Mouse (Mus musculus) kidney, postnatal 4 days (tissue): ENCODE data around the gene F11r.

Experiments
- DNase-seq, 2 experiments: peaks; one replicate each; pipeline ENCODE4 v3.0.0; 2021; ENCODE audit warnings: mixed read lengths in 2 of 2

Gene F11r

GRCm38 (mm10) chr1:171437264-171438013, at the start of gene F11r:
Gene F11r (plus strand): TSS chr1:171437535.
- peak; percentile 94 to 96 for DNase-seq

DNA sequence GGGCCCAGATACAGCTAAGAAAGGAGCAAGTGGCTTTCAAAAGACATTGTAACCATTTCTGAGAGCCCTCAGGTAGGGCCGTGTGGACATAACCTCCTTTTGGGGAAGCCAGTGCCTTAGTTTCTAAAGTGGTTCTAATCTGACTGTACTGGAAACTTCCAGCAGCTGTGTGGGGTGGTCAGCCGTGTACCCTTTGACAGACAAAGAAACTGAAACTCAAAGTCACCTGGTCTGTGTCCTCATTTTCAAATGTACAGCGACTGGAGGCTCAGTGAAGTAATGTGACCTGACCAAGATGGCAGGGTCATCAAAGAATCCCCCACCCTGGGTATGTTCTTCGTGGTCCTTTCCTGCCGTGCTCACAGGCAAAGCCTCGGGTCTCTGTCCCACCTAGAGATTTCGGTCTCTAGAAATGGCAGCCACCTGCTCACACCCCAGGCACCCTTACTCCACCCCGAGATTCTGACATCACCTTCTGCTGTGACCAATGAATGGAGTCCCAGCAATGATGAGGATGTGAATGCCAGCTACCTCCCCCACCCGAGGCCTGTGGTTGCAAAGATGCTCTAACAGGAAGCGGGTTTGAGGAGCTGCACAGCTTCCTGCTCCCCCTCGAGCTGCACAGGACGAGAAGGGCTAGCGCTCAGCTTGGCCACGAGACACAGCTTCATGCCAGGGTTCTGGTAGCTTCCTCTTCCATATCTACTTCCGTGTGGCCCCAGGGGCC, 48.8 kb upstream of the F11r start, which contains the start of gene Arhgap30:
Arhgap30 (plus strand) TSS at position 579 of the 727 bp plus-strand sequence.
- DNase-seq, result peak in 1 of 2 experiments; percentile 23

DNA sequence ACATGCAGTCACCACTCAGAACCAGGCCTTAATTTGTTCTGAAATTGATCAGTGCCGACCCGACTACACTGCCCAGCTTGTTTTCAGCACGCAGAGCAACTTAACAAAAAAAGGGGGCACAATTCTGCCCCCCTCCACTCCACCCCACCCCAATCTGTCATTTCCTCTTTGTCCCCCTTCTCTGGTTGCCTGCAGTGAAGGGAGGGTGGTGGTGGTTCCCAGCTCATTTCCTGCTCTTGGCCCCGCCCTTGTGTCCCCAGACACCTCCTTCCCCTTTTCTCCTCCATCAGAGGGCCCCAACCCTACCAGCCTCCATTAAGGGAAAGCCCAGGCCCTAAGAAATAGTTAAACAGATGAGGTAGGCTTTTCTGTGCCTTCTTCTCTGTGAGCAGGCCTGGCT, 47.2 kb upstream of the F11r start:
- no peak for DNase-seq

DNA sequence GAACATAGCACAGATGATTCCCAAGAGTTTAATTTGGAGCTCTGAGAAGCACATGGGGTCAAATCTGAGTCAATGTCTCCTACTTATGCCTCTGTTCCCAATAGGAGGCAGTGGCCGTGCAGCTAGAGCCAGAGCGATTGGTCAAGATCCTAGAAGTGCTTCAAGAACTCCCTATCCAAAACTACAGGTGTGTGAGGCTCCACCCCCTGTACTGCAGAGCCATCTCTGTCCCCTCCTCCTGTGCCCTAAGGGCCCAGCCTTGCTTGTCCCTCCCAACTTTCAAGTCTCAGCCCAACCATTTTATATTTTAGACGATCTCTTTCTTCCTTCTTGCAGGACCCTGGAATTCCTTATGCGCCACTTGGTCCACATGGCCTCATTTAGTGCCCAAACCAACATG, 35.5 kb upstream of the F11r start:
- DNase-seq, result no peak

- DNase-seq, result no peak
These were observed 34.3 kb upstream of the F11r start for GRCm38 (mm10) chr1:171402991-171403390.

GRCm38 (mm10) chr1:171407263-171407662, 30.1 kb upstream of the F11r start:
- no peak for DNase-seq

- no peak for DNase-seq
These were observed 27.1 kb upstream of the F11r start for GRCm38 (mm10) chr1:171410231-171410630.

GRCm38 (mm10) chr1:171410947-171411484, 26.3 kb upstream of the F11r start, which contains the start of gene Usf1:
Gene Usf1 (plus strand): TSS chr1:171411313.
- DNase-seq, result peak; percentile 97

DNA sequence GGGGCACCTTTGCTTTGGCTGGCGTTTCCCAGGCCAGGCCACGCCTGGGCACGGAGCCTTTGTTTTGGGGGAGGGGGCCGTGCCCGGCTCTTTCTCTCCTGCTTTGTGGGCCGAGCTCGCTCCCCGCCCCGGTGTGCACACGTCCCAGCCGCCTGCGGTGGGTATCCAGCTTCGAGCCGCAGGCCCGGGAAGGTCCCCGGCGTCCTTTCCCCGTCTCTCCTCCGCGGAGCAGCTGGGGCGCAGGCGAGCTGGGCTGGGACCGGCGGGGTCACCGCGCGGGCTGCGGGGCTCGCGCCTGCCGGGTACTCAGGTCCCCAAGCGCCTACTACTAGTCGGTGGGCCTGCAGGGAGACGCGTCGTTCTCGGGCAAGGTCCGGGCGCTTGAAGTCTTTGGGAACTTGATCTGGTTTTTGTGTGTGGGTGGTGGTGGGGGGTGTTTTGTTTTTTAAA, 25.8 kb upstream of the F11r start:
- DNase-seq, result no peak

DNA sequence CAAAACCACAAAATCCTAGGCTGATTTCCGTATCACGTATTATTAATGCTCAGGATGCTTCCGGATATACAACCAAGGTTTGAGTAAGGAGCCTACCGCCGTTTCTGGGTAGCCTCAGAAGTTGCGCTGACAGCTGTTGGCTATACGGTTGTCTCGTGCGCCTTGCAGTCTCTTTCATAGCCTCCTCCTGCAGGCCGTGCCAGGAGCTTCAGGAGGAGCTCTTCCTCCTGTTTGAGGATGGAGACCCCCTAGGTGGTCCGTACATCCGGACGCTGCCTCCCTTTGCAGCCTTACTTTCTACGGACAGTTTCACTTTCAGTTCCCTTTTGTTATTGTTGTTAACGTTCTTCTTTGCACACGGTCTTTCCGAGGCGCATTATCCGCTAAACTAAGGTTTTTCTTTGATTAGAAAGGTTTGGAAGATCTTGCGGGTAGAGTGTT, 25.3 kb upstream of the F11r start:
- peak; percentile 54 to 69 for DNase-seq

DNA sequence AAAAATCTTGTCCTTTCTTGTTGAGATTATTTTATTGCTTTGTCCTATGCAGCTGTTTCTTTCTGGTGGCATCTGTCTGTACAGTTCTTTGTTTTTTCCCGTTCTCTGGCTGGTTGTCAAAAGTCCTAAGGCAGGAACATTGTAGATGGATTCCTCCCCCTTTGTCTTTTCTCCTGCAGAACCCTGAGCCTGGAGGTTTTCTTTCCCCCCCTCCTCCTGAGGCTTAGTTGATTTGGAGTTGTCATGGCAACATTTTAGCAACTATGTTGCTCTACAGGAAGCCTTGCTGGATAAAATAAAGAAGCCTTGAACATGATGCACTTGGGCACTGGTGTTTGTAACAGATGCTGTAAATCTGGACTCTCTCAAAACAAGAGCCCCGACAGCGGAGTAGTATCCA, 24.9 kb upstream of the F11r start:
- DNase-seq, result no peak

DNA sequence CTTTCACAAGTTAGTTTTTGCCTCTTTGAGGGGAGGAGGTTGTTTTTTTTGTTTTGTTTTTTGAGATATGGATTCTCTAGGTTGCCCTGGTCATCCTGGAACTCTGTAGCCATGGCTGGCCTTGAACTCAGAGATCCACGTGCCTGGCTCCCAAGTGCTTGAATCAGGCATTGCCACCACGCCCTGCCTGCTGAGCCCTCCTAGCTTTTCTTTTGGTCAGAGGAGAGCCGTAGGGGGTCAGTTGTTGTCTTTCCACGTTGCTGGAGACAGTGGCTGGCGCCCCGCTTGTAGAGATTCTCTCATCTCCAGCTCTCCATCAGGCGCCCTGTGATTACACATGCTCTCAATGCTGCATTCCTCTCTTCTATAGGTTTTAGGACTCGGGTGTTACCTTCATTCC, 23.7 kb upstream of the F11r start:
- no peak for DNase-seq

DNA sequence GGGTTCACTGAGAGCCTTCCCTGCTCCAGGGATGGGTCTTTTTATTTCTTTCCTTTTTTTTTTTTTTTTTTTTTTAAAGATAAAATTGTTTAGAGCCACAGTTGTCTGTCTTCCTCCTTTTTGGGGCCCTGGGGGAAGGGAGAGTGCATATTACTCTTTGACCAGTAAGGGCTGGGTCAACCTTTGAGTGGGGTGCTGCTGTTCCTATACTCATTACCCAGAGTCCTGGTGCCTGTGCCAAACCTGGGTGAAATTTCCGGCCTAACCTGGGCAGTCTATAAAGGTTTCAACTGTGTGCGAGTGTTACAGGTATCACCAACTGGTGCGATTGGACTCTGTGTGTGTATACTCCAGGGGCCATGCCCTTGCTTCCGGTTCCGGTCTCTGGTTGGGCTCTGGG, 18.7 kb upstream of the F11r start, which contains the start of gene Tstd1:
Tstd1 (plus strand) TSS at position 213 of the 400 bp plus-strand sequence.
- DNase-seq, result peak; percentile 16 to 33

GRCm38 (mm10) chr1:171419291-171419882, 17.9 kb upstream of the F11r start:
- no peak for DNase-seq

GRCm38 (mm10) chr1:171419905-171420304, 17.4 kb upstream of the F11r start:
- no peak for DNase-seq

DNA sequence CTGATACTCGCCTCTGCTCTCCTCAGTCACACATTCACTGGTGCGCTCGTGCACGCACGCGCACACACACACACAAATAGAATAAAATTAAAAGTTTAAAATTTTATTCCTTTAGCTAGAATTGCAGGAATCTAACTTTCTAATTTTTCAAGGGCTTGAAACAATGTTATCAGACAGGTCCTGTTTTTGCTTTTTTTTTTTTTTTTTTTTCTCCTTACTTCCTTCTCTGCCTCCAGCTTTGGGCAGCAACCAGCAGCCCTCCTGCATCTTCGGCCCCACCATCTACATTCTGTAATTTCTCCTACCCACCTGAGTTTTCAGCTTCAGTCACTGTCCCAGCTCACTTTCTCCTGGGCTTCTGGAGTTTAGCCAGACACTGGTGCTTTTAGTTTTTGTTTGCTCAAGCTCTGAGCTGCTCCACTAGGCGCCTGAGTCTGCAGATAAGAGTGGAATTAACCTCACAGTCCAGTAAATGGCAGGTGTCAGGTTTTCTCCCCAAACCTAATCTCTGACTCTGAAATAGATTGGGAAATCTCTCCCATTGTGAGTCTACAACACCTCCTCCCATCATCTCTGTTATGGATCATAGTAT, 14.7 kb upstream of the F11r start:
- DNase-seq, result no peak

GRCm38 (mm10) chr1:171424638-171425037, 12.7 kb upstream of the F11r start:
- DNase-seq, result no peak

DNA sequence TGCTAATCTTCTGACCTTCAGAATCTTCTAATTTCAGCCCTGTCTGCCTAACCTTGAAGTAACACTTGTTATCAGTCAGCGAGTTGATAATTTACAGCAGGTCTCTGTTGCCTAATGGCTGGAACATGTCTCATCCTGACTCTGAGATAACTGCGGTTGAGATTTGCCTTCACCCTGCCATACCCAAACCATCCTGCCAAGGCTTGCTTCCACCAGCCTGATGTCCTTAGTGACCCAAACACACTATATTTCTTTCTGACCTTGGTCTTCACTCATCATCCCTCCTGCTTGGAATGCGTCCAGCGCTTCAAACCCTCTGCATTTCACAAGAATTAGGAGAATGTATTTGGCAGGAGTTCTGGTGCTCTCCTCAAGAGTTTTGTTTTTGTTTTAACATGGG, 12.2 kb upstream of the F11r start:
- peak; percentile 30 to 48 for DNase-seq

DNA sequence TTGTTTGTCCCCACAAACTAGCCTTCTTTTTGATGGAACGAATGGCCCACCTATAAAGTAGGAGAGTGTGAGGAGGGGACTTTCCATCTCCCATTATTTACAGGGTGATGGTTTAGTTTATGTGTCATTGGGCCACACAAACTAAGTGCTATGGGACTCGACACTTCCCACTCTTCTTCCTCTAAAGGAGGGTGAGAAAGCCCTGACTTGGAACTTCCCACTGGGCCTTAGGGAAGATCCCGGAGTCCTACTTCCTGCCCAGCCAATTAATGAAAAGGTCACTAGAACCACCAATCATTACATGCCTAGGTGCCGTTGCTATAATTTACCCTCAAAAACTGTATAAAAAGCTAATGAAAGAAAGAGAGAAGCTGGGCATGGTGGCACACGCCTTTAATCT, 5.2 kb upstream of the F11r start:
- DNase-seq, result no peak

DNA sequence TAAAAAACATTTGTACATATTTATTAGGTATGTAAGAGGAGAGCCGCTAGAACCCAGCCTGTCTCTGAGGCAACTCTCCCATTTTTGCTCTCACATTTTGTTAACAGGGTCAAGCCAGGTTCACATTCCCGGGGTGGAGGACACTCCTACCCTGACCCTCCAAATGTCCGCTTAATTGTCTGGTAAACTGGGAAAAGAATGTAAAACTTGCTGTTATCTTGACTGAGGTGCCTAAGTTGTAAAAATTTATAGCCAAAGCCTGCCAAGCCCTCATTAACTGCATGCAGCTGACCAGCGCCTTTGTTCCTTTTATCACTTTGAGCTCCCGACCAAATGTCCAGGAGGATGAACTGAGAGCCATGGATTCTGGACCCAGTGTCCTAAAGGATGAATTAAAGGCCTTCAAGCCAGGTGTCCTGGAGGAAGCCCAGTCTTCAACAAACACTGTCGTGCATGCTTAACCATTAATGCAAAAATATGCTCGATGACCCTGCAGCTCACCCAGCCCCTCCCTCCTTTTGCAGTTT, 2.0 kb upstream of the F11r start:
- DNase-seq, result no peak

DNA sequence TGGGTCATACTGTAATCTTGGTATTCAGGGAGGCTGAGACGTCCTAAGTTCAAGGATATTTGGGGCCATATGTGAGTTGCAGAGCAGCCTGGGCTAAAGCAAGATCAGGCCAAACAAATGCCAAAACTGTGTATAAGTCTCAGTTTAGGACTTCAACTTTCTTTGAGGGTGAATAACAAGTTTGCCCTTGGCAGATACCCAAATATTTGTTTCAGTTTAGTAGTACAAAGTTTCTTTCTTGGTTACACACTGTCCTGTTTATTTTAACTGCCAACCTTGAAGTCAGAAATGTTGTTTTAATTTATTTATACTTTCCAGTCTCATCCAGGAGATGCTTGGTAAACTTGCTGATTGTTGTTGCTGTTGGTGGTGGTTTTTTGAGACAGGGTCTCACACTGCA, 1.4 kb upstream of the F11r start:
- no peak for DNase-seq

DNA sequence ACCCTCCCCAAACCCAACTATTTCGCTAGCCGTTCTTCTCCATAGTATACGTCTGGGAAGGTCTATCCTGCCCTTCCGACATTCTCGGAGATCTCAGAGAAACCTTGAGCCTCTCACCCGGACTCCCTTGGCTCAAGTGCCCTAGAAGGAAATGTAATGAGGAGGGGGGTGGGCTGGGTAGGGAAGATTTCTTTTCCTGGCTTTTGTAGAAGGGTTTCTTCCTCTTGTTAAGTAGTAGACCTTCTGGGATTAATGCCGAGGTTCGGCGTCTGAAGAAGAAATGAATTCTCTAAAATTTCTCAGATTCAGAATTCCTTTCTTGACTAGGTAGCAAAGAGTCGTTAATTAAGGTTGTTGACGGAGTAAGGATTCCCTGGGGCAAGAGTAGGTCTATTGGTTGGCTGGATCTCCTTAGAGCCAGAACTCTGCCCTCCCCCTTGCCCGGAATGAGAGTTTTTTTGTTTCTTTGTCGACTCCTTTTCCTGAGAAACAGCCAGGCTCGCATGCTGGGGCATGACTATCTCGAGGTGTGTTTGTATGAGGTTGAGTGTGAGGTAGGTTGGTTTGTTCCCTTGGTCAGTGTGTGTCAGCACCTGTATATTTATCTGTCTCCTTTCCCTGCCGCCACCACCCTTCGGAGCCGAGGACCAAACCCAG, 807 bp downstream of the F11r start:
- DNase-seq, result peak; percentile 35 to 54
